Mouse (Mus musculus) layer of hippocampus, postnatal 25 days (tissue): ENCODE results near the gene Stk4. TPM values are rescaled to one million over a fixed set of nuclear protein-coding genes. Genes with fewer than 3 reads are reported as not detected.
A peak's percentile ranks its signal among the peaks of the same experiment; 100 is the strongest.

Experiments
- DNase-seq, 2 experiments: peaks; one replicate each; pipeline ENCODE4 v3.0.0; 2022; ENCODE audit warnings: mixed read lengths in 2 of 2, low spot score in 1 of 2; ENCODE audit errors: extremely low spot score in 1 of 2
- total RNA-seq, 2 experiments: library from RNA; stranded (reverse); gene quantifications; 2 replicates each; pipeline ENCODE4 v1.2.3; 2021

Gene Stk4
- total RNA-seq, 2 experiments from 2014 or later, result 47.8 to 48.6 TPM

GRCm38 (mm10) chr2:164168571-164168946 is 98.4 kb downstream of the Stk4 start:
- DNase-seq, result no peak

GRCm38 (mm10) chr2:164170326-164170725 is 100.2 kb downstream of the Stk4 start:
- no peak for DNase-seq

GRCm38 (mm10) chr2:164170902-164171301 is 100.8 kb downstream of the Stk4 start, which contains the start of gene Kcns1:
TSS of gene Kcns1 (minus strand) at chr2:164171113.
- DNase-seq, result no peak

- no peak for DNase-seq
These were observed 103.3 kb downstream of the Stk4 start for GRCm38 (mm10) chr2:164173394-164173793.

- DNase-seq, result peak; percentile 36
These were observed 104.7 kb downstream of the Stk4 start for GRCm38 (mm10) chr2:164174649-164175395.

GRCm38 (mm10) chr2:164175850-164176249 is 105.7 kb downstream of the Stk4 start:
- DNase-seq, result no peak

GRCm38 (mm10) chr2:164177831-164178230 is 107.7 kb downstream of the Stk4 start:
- DNase-seq, result no peak

GRCm38 (mm10) chr2:164180124-164180523 is 110.0 kb downstream of the Stk4 start:
- DNase-seq, result peak in 1 of 2 experiments; percentile 56

- no peak for DNase-seq
These were observed 110.6 kb downstream of the Stk4 start for GRCm38 (mm10) chr2:164180770-164181169.

GRCm38 (mm10) chr2:164182692-164183255 is 112.7 kb downstream of the Stk4 start, which contains the start of gene Wfdc5:
TSS of gene Wfdc5 (minus strand) at chr2:164182742.
- DNase-seq, result no peak

- no peak for DNase-seq
These were observed 113.2 kb downstream of the Stk4 start for GRCm38 (mm10) chr2:164183340-164183739.

GRCm38 (mm10) chr2:164184145-164184719 is 114.1 kb downstream of the Stk4 start:
- no peak for DNase-seq

GRCm38 (mm10) chr2:164188722-164189121 is 118.6 kb downstream of the Stk4 start:
- no peak for DNase-seq

- DNase-seq, result no peak
These were observed 120.5 kb downstream of the Stk4 start, which contains the start of gene Wfdc12 for GRCm38 (mm10) chr2:164190576-164190975. TSS of gene Wfdc12 (minus strand) at chr2:164190608.

GRCm38 (mm10) chr2:164192279-164192678 is 122.2 kb downstream of the Stk4 start:
- DNase-seq, result no peak

GRCm38 (mm10) chr2:164194959-164195630 is 125.0 kb downstream of the Stk4 start:
- DNase-seq, result no peak

- DNase-seq, result no peak
These were observed 126.0 kb downstream of the Stk4 start for GRCm38 (mm10) chr2:164195971-164196699.

GRCm38 (mm10) chr2:164196700-164196990 is 126.5 kb downstream of the Stk4 start:
- DNase-seq, result no peak

- no peak for DNase-seq
These were observed 129.7 kb downstream of the Stk4 start, which contains the start of gene Wfdc15a for GRCm38 (mm10) chr2:164199626-164200327. TSS of gene Wfdc15a (minus strand) at chr2:164200130.
